Mouse (Mus musculus): Measurements from ENCODE around the gene Mbd3.
A peak's percentile ranks its signal among the peaks of the same experiment; 100 is the strongest.

Gene Mbd3

GRCm38 (mm10) chr10:80396822-80397523, 2.4 kb downstream of the Mbd3 start:
- no peak for DNase-seq (ENCODE audit: low read depth)

GRCm38 (mm10) chr10:80395025-80395627, 4.2 kb downstream of the Mbd3 start:
- no peak for DNase-seq (ENCODE audit: low read depth)

GRCm38 (mm10) chr10:80392687-80393086, 6.7 kb downstream of the Mbd3 start:
- no peak for DNase-seq (ENCODE audit: low read depth)

GRCm38 (mm10) chr10:80390697-80391096, 8.7 kb downstream of the Mbd3 start:
- DNase-seq (ENCODE audit: low read depth) = no peak

- no peak for DNase-seq (ENCODE audit: low read depth)
Measured at GRCm38 (mm10) chr10:80389185-80389708, 10.1 kb downstream of the Mbd3 start.

- DNase-seq (ENCODE audit: low read depth) = no peak
Measured at GRCm38 (mm10) chr10:80388731-80389130, 10.6 kb downstream of the Mbd3 start.

- no peak for DNase-seq (ENCODE audit: low read depth)
Measured at GRCm38 (mm10) chr10:80387522-80387959, 11.8 kb downstream of the Mbd3 start, which contains the start of gene Mex3d. Gene Mex3d (minus strand): TSS chr10:80387659.

GRCm38 (mm10) chr10:80386735-80387471, 12.4 kb downstream of the Mbd3 start:
- no peak for DNase-seq (ENCODE audit: low read depth)

- no peak for DNase-seq (ENCODE audit: low read depth)
Measured at GRCm38 (mm10) chr10:80385811-80386734, 13.3 kb downstream of the Mbd3 start.

- no peak for DNase-seq (ENCODE audit: low read depth)
Measured at GRCm38 (mm10) chr10:80385310-80385709, 14.0 kb downstream of the Mbd3 start.

- DNase-seq (ENCODE audit: low read depth) = no peak
Measured at GRCm38 (mm10) chr10:80384709-80385108, 14.6 kb downstream of the Mbd3 start.

- no peak for DNase-seq (ENCODE audit: low read depth)
Measured at GRCm38 (mm10) chr10:80384115-80384639, 15.2 kb downstream of the Mbd3 start.

- DNase-seq (ENCODE audit: low read depth) = no peak
Measured at GRCm38 (mm10) chr10:80383431-80383830, 15.9 kb downstream of the Mbd3 start.

- no peak for DNase-seq (ENCODE audit: low read depth)
Measured at GRCm38 (mm10) chr10:80382641-80383365, 16.5 kb downstream of the Mbd3 start.

GRCm38 (mm10) chr10:80377716-80378115, 21.6 kb downstream of the Mbd3 start:
- DNase-seq (ENCODE audit: low read depth) = no peak

- peak; percentile 65 for DNase-seq (ENCODE audit: low read depth)
Measured at GRCm38 (mm10) chr10:80376160-80376559, 23.2 kb downstream of the Mbd3 start.

GRCm38 (mm10) chr10:80374063-80374462, 25.3 kb downstream of the Mbd3 start:
- DNase-seq (ENCODE audit: low read depth) = no peak

GRCm38 (mm10) chr10:80372706-80373105, 26.6 kb downstream of the Mbd3 start:
- no peak for DNase-seq (ENCODE audit: low read depth)

- no peak for DNase-seq (ENCODE audit: low read depth)
Measured at GRCm38 (mm10) chr10:80371983-80372382, 27.4 kb downstream of the Mbd3 start.

GRCm38 (mm10) chr10:80371411-80371966, 27.9 kb downstream of the Mbd3 start:
- DNase-seq (ENCODE audit: low read depth) = peak; percentile 57
